Mouse (Mus musculus): Measurements from ENCODE around the gene Coro1b.
A peak's percentile ranks its signal among the peaks of the same experiment; 100 is the strongest.
"Not testable (repeated sequence)": the region's sequence is repeated elsewhere in the genome, so short reads cannot be mapped to it uniquely, and the experiment has no call there.

Gene Coro1b

DNA sequence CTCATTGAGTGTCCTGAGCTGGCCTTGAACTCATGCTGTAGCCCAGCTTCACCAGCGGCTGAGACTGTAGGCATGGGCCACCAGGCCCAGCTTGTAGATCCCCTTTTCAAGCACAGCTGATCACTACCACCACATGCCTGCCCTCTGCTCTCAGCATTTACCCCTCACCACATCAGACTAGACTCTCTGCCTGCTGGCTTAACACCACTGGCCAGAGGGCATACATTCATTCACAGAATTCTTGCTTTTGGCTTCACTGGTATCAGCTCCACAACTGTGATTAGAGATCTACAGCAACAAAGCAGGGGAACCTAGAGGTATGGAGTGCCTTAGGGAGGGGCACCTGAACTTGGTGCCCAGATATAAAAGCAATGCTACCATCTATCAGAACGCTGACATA lies 27.9 kb upstream of the Coro1b start:
- DNase-seq (ENCODE audit: low spot score), result no peak

DNA sequence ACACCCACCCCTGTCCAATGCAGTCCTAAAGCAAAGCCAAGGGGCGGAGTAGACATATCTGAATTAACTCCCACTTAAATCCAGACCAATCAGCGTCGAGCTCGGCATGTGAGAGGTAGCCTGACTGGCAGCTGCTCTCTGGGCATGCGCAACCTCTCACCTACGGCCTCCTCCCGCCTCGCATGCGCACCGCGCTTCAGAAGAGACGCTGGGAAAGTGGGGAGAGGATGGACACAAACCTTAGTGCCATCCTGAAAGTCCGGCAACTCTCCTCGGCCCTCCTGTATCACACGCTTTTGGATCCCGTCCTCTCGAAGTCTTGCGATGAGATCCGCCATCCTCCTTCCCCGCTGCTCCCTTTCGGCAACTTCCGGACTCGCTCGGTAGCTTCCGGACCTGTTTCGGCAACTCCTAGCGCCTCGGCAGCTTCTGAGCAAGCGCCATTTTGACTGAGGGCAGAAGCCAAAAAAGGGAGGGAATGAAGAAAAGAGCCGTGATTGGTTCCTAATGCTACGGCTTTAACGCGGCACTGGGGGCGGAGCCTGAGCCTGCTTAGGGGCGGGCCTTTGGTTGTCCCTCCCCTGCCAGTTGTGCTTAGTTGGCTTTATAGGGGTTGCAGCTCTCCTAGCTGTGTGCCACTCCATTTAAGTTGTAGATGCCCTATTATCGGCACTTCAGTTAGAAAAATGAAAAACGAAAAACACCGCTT lies 27.2 kb upstream of the Coro1b start:
- DNase-seq (ENCODE audit: low spot score), result peak; percentile 99

DNA sequence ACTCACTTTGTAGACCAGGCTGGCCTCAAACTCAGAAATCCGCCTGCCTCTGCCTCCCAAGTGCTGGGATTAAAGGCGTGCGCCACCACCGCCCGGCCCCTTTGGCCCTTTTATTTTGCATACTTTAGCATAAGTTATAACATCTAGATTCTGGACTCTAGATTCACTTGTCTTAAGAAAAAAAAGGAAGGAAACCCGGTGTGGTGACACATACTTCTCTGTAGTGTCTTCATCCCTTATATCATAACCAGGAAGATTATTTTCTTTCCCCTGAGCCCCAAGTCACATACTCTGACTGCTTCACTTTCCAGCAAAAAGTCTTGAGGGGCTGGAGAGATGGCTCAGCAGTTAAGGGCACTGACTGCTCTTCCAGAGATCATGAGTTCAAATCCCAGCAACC lies 26.5 kb upstream of the Coro1b start:
- DNase-seq (ENCODE audit: low spot score), result not testable (repeated sequence)

DNA sequence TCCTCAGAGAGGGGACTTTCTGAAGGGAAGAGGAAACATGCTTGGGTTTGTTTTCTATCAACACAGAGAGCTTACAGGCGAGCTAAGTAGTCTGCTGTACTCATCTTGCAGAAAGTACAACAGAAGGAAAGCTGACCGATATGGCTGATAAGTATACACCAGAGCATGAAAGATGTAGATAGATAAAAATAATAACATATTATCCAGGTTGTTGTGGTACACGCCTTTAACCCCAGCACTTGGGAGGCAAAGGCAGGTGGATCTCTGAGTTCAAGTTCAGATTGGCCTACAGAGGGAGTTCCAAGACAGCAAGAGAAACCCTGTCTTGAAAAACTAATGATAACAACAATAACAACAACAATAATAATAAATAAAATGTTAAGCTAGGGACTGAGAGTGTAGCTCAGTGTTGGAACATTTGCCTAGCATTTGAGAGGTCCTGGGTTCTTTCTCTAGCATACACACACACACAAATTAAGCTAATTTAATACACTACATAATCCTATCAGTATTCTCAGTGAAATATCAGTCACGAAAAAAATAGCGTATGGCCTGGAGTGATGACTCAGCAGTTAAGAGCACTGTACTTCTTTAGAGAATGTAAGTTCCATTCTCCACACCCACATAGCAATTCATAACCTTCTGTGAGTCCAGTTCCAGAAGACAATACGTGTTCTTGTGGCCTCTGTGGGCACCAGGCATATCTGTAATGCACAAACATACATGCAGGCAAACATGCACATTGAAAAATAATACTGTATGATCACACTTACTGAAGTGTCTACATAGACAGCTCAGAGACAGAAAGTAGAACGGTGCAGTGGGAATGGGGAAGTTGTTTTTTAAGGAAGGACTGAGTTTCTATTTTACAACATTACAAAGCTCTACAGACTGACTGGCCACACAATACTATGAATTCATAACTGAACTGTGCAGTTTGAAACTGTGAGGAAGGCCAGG lies 25.7 kb upstream of the Coro1b start:
- no peak for DNase-seq (ENCODE audit: low spot score)

DNA sequence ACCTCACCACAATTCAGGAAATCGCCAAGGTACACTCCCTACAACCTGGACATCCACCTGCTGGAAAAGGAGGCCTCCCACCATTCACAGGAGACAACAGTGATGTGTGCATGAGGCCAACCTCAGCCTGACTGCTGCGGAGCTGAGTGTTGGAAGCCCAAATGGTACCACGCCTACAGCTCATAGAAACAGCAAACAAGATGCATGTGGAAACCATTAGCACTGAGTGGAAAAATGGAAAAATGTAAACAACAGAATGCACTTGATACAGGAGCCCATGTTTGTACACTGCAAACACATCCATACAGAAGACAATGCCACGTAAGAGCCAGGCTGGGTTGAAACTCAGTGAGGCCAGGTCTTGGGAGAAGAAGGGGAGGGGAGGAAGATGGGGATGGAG lies 24.0 kb upstream of the Coro1b start:
- DNase-seq (ENCODE audit: low spot score), result no peak

DNA sequence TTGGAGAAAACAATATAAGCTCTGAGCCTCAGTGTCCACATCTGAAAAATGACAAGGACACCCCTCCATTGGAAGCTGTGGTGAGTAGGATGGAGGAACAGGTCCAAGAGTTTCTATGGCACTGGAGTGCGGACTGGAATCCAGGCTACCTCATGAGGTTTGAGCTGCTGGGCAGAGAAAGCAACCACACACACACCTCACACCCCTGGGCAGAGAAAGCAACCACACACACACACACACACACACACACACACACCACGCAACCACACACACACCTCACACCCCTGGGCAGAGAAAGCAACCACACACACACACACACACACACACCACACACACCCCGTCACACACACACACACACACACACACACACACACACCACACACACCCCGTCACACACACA lies 23.2 kb upstream of the Coro1b start:
- DNase-seq (ENCODE audit: low spot score), result not testable (repeated sequence)

DNA sequence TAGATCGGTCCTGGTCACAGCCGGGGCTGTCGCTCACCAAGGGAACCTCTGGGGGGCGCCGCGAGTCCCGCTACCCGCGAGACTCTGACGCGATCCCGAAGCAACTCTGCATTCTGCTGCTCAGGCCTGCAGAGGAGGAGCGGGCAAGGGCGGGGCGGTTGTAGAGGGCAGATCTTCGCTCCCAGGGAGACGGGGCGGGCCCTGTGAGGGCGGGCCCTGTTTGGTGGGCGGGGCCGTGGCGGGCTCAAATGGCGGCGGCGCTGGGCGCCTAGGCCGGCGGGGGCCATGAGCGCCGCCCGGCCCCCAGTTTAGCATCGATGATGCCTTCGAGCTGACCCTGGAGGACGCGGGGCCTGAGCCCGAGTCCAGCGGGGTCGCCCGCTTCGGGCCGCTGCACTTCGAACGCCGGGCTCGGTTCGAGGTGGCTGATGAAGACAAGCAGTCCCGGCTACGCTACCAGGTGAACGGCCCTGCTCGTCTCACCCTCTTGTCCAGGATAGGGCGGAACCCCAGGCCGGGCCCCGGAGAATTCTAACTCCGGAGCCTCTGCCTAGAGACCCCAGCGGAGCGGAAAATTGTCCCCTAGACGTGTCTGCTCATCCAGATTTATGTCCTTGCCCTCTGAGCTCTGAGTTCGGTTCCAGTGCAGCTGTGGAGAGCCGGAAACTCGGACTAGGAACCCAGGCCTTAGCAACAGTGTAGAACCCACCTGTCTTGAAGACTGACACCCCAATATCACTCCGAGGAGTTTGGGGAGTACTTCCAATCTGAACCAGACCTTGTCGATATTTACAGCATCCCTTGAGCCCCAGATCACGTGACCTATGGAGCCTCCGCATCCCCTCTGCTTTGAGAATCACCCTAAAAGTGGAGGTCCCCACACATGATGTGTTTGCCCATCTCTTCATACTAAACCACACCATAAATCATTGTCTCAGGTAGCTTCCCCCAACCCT lies 22.4 kb upstream of the Coro1b start, which contains the start of gene Aip:
Aip (minus strand) TSS at position 118 of the 956 bp plus-strand sequence.
- DNase-seq (ENCODE audit: low spot score), result peak; percentile 99

DNA sequence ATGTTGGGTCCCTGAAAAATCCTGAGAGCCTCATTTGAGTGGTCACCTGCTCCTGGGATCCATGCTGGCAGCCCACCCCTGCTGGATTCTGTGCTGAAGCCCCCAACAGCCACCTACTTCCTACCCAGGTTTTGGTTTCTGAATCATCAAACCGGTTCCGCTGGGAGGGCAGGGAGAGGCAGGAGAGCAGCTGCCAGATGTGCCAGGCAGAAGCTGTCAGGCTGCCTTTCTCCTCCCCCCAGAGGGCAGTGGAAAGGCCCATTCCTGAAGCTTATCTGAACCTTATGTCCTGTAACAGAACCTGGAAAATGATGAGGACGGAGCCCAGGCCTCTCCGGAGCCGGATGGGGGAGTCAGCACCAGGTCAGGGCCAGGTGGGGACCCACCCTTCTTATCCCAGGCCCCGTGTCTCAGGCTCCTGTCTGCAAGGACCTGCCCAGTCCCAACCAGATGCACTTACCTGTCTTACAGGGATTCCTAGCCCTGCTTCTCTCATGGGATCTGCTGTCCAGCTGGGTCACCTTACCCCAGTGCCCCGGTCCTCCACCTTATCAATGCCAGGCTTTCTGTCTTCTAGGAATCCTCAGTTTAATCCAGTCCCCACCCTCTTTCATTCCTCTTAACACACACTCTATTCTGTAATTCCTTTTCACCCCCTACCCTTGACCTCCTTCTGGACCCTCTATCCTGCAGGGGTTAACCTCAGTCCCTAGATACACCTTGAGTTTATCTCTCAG lies 21.5 kb upstream of the Coro1b start:
- no peak for DNase-seq (ENCODE audit: low spot score)

DNA sequence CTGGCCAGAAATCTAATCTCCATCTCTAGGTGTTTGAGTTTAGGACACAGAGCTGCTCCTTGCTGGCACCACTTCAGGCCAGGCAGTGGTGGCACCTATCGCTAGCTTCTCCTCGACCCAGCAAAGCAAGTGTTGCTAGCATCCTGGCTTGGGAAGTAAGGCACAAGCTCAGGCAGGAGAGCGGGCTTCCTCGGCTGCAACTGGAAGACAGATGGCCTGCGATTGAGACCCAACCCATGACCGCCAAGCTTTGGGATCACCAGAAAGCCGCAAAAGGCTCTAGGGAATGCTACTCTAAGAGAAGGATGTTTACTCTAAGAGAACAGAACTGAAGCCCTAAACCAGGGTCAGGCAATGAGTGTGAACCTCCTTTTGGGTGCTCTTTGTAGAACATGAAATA lies 19.0 kb upstream of the Coro1b start:
- no peak for DNase-seq (ENCODE audit: low spot score)

DNA sequence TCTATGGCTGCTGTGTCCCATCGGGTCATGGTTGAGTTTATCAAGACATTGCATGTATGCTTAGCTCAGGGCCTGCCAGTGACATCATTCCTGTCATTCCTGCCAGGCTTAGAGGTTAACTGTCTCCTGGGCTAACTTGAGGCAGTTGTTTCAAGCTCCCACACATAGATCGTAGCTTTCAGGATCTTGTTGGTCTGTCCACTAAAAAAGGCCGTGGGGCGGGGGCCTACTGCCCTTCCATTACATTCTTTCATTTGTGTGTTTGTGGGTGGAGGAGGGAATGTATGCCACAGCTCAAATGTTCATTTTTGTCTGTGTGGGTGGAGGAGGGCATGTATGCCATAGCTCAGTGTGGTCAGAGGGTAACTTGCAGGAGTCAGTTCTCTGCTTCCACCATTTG lies 18.3 kb upstream of the Coro1b start:
- no peak for DNase-seq (ENCODE audit: low spot score)

DNA sequence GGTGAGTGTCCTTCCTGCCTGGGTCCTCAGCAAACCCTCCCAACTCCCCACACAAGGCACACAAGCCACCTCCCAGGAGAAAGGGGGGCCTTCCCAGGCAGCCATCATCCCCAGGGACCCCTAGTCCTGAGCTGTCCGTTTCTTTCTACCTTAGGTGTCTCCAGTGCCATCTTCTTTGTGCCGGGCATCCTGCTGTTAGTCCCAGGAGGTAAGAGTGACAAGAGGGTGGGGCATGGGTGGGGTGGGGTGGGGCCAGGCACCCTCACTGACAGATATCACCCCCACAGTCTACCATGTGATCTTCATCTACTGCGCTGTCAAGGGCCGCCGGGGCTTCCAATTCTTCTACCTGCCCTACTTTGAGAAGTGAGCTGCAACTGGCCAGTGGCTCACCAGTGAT lies 17.3 kb upstream of the Coro1b start:
- no peak for DNase-seq (ENCODE audit: low spot score)

DNA sequence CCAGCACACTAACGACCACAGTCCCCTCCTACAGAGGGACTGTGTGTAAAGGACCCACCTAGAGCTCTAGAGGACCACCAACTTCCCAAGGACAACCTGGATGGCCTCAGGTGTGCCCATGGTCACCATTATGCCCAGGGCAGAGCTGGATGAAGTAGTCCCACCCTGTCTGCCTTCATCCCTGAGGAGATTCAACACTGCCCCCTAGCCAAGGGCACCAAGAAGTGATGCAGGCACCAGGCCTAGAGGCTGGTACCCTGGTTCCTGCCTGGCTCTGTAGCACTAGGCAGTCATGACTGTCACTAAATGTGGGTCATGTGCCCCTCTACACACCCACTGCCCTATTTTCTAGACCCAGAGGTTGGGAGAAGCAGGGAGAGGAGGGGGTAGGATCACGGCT lies 16.7 kb upstream of the Coro1b start:
- no peak for DNase-seq (ENCODE audit: low spot score)

DNA sequence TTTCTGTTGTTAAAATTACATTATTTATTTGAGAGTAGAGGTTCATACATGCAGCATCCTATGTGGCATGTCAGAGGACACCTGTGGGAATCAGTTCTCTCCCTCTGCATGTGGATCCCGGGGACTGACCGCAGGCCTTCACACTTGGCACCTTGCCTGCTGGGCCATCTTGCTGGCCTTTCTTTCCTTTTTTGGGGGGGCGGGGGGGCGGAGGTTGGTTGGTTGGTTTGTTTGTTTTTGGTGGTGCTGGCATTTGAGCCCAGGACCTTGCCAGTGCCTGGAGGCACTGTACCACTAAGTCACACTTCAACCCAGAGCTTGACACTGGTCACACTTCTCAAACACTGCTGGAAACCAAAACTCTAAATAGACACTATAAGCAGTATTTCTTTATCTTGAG lies 14.1 kb upstream of the Coro1b start:
- no peak for DNase-seq (ENCODE audit: low spot score)

DNA sequence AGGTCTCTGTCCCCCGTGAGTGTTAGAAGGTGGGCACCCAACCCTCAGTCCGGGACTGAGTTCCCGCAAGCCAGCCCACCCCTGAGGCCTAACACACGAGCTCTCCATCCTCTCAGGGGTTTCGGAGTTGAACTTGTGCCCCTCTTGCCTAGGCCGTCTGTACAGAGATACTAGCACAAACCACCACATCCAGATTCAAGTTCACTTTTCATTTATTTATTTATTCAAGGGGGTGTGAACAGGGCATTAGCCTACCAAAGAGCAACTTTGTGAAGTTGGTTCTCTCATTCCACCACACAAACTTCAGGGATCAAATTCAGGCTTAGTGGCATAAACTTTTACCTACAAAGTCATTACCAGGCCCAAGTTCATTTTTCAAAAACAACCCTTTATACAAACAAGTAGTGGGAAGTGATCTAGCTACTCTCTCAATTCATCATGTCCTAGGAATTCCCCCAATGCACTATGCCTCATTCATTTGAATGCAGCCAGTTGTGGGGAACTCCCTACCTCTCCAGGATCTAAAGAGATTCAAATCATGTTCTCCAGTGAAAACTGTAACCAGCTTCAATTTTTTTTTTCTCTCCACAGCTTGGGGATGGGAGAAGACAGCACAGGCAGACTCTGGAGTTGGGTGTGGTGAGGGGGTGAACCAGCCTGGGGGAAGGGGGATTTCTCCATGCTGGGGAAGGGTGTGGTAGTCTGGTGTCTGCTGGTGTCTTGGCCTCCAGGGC lies 13.0 kb upstream of the Coro1b start:
- not testable (repeated sequence) for DNase-seq (ENCODE audit: low spot score)

DNA sequence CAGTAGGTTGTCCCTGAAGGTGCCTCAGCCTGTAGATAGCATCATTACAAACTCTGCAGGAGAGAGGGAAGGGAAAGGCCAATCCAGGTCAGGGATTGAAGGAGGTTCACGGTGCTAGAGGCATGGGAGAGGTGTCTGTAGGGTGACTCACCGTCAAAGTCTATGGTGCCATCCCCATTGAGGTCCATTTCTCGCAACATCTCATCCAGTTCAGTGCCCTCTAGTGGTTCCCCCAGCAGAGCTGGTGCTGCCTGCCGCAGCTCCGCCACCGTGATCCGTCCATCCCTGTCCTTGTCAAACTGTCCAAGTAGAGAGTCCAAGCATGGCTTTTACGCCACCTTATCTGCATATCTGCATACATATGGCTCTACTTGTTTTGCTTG lies 12.5 kb upstream of the Coro1b start:
- DNase-seq (ENCODE audit: low spot score), result peak; percentile 46

DNA sequence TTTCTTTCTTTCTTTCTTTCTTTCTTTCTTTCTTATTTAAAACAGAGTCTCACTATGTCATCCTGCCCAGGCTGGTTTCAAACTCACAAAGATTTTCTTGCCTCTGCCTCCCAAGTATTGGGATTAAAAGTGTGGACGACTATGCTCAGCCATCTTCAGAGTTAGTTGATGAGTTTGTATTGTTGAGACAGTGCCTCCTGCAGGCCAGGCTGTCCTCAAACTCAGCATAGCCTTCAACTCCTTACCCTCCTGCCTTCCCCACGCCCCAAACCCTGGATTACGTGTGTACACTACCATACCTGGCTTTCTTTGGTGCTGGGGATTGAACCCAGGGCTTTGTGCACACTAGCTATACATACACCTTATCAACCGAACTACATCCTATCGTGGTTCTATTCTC lies 12.0 kb upstream of the Coro1b start:
- DNase-seq (ENCODE audit: low spot score), result no peak

DNA sequence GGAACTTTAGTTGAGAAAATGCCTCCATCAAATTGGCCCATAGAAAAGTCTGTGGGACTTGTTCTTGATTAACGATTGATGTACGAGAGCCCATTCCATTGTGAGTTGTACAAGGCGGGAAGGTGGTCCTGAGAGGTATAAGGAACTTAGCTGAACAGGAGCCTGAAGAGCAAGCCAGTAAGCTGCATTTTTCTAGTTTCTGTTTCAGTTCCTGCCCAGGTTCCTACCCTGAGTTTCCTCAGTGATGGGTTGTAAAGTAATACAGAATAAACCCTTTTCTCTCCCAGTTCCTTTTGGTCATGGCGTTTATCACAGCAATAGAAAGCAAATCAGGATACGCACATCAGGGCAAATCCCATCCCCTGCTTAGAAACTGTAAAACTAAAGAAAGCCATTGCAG lies 10.5 kb upstream of the Coro1b start:
- DNase-seq (ENCODE audit: low spot score), result no peak

DNA sequence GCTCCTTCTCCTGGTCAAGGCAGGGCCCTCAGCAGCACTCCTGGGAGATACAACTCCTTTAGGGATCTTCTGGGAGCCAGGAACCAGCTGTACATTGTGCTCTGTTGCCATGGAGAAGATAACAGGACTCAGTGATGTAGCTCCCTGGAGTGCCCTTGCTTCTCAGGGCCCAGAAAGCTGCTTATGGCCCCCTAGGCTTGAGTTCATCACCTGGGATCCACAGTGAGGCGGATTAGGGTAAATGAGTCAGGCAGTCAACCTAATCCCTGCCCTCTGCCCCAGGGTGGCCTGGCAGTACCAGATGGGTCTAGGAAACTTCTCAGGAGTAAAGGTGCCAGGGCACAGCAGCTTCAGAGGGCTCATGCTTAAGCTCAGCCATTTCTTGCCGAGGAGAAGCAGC lies 9.0 kb upstream of the Coro1b start, which contains the start of gene Gpr152:
Gpr152 (plus strand) TSS at position 342 of the 400 bp plus-strand sequence.
- no peak for DNase-seq (ENCODE audit: low spot score)

DNA sequence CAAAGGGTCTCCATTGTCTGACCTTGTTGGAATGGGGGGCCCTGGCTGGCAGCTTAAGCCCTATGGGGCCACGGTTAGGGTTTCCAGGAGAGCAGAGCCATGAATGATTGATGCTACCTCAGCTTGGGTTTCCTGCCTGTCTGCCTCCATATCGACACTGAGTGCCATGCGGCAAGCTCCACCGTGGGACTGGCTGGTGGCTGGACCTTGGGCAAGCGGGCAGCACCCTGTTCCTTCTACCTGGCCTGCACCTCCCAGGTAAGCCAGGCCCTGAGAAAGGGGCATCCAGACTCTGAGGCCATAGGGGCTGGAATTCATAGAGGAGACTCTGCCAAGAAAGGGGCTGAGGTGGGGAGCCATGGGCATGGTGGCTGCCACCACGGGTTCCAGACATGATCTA lies 8.3 kb upstream of the Coro1b start:
- no peak for DNase-seq (ENCODE audit: low spot score)

DNA sequence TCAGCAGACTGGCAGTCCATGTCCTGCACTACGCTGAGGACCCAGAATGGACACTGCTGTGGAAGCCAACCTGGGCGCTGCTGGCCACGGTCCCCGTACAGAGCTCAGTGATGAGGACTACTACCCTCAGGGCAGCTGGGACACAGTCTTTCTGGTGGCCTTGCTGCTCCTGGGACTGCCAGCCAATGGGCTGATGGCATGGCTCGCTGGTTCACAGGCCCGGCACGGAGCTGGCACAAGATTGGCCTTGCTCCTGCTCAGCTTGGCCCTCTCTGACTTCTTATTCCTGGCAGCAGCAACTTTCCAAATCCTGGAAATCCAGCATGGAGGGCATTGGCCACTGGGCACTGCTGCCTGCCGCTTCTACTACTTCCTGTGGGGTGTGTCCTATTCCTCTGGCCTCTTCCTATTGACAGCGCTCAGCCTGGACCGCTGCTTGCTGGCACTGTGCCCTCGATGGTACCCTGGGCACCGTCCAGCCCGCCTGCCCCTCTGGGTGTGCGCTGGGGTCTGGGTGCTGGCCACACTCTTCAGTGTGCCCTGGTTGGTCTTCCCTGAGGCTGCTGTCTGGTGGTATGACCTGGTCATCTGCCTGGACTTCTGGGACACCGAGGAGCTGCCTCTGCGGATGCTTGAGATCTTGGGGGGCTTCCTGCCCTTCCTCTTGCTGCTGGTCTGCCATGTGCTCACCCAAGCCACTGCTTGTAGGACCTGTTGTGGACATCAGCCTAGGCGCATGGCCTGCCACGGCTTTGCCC lies 5.8 kb upstream of the Coro1b start:
- no peak for DNase-seq (ENCODE audit: low spot score)

Measured in T-cell, adult 2 months (primary cell).